ENCODE assay signal across 21 mouse cellular contexts in genomic region chr16:74796303-74796653, GRCm38 (mm10).
"Had no signal": no experiment of that assay in that cellular context is flagged by ENCODE, and none has a peak within 500 bp of the region (broad histone marks: within the 10 kb centered on the region; RNA-seq: fewer than 3 reads in every experiment).

No protein-coding gene starts in this region.

- H3K4me1 ChIP-seq: midbrain, embryonic 10.5 days; midbrain, embryonic 13.5 days; stomach, embryonic 15.5 days had no signal

- DNase-seq: kidney, adult 11 months; kidney, adult 9 months; kidney, postnatal 25 days; layer of hippocampus, adult 9-11 months; liver, postnatal 0 days; retina, postnatal 1 day; right cerebral cortex, postnatal 25 days; spleen, adult 18-20 months; thymus, postnatal 25 days had no signal

- H3K4me2 ChIP-seq: limb, embryonic 15.5 days; liver, embryonic 11.5 days; lung, embryonic 14.5 days; midbrain, embryonic 13.5 days; stomach, embryonic 15.5 days had no signal

- H3K9ac ChIP-seq: limb, embryonic 15.5 days; liver, embryonic 14.5 days; liver, postnatal 0 days; lung, embryonic 14.5 days; midbrain, embryonic 13.5 days; stomach, embryonic 15.5 days had no signal

- H3K27ac ChIP-seq: layer of hippocampus, adult 2 months; limb, embryonic 15.5 days; liver, embryonic 14.5 days; macrophage; midbrain, embryonic 10.5 days; midbrain, embryonic 13.5 days; stomach, embryonic 15.5 days had no signal

- H3K27me3 ChIP-seq: limb, embryonic 15.5 days; midbrain, embryonic 13.5 days; stomach, embryonic 15.5 days had no signal

- H3K4me3 ChIP-seq: layer of hippocampus, adult 2 months; limb, embryonic 15.5 days; midbrain, embryonic 10.5 days; midbrain, embryonic 13.5 days; myocyte; stomach, embryonic 15.5 days had no signal

- H3K9me3 ChIP-seq: limb, embryonic 15.5 days; midbrain, embryonic 10.5 days; midbrain, embryonic 13.5 days; stomach, embryonic 15.5 days had no signal

- ATAC-seq: liver, postnatal 0 days; lung, postnatal 0 days; midbrain, embryonic 13.5 days; midbrain, embryonic 16.5 days had no signal

- H3K36me3 ChIP-seq: limb, embryonic 15.5 days; midbrain, embryonic 10.5 days; midbrain, embryonic 13.5 days; stomach, embryonic 15.5 days had no signal
